Mouse (Mus musculus): ENCODE results near the gene Gm12886. TPM values are rescaled to one million over a fixed set of nuclear protein-coding genes. Genes with fewer than 3 reads are reported as not detected.

Gene Gm12886
- not detected in 2 replicates for polyA plus RNA-seq (2015; fragmentation: Nextera tagmentation; extraction: Ambion mirVana)

DNA sequence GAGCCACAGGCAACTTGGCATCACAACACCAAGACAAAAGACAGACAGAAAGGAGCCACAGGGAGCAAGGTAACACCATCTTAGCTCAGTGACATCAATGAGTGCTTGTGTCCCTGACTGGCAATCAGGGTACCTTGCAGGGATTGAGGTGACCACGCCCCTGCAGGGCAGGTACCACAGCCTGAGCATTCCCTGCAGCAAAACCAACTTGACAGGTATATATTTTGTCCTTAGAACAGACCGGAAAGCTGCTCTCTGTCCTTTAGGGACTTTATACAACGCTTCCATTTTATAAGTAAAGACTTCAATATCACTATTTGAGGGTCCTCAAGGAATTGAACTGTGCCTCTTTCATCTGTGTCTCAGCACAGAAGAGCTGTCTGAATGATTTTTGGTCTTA lies at the start of gene Gm12886:
Gm12886 (minus strand) TSS at position 101 of the 400 bp plus-strand sequence.
- H3K9ac ChIP-seq (replicated peaks) = no peak within 1 kb of the TSS
- no peak within 1 kb of the TSS for H3K4me2 ChIP-seq (replicated peaks)
- ATAC-seq (replicated peaks) = no peak
- no peaks in the 10 kb centered on the region for H3K4me1 ChIP-seq
- WGBS = 64% methylated on average over 3 of the region's 3 CpGs
- H3K27ac ChIP-seq (replicated peaks) = no peak within 1 kb of the TSS
- H3K9me3 ChIP-seq = peaks cover 22% of the 10 kb centered on the region; the same call in 1 of the 2 replicates
- no peaks in the 10 kb centered on the region for H3K27me3 ChIP-seq
- H3K4me3 ChIP-seq = no peak within 1 kb of the TSS
- no peaks in the 10 kb centered on the region for H3K36me3 ChIP-seq

Other genes starting within 250 kb of the Gm12886 start
- gene Rlf, start 208.0 kb downstream of the Gm12886 start, polyA plus RNA-seq (2015; fragmentation: Nextera tagmentation; extraction: Ambion mirVana) = 30.5 and 34.7 TPM in 2 replicates
- gene Gm12888, start 98.2 kb downstream of the Gm12886 start, polyA plus RNA-seq (2015; fragmentation: Nextera tagmentation; extraction: Ambion mirVana) = not detected in 2 replicates
- gene Gm12887, start 199.0 kb upstream of the Gm12886 start, polyA plus RNA-seq (2015; fragmentation: Nextera tagmentation; extraction: Ambion mirVana) = not detected in 2 replicates

Measured in forebrain, embryonic 15.5 days (tissue).